Mouse (Mus musculus) intestine, embryonic 16.5 days (tissue): ENCODE measurements around the gene Zfp235. TPM values are rescaled to one million over a fixed set of nuclear protein-coding genes. Genes with fewer than 3 reads are reported as not detected.

Experiments used
- ATAC-seq: fragments of 200-750 bp; cut with Nextera tagmentation; 2 replicates; pipeline ENCODE4 v1.8.0; 2017; ENCODE audit warnings: moderate TSS enrichment, moderate library complexity
- H3K27ac ChIP-seq: fragments of 300-500 bp; sonication (generic); 2 replicates; pipeline ENCODE4 v1.5.1; 2014; ENCODE audit warnings: mild to moderate bottlenecking, low read length
- H3K27me3 ChIP-seq: fragments of 300-500 bp; sonication (generic); replicated peaks from 2 replicates; pipeline ENCODE4 v1.6.1; 2014; ENCODE audit warnings: low read length, control low read depth, mixed read lengths; ENCODE audit not compliant: control insufficient read depth, insufficient read depth
- H3K36me3 ChIP-seq: fragments of 300-500 bp; sonication (generic); 2 replicates; pipeline ENCODE4 v1.6.1; 2014; ENCODE audit warnings: low read length, control low read depth; ENCODE audit not compliant: control insufficient read depth, insufficient read depth
- H3K4me1 ChIP-seq: fragments of 300-500 bp; sonication (generic); 2 replicates; pipeline ENCODE4 v1.6.1; 2014; ENCODE audit warnings: low read length, control low read depth, mixed read lengths; ENCODE audit not compliant: control insufficient read depth, insufficient read depth
- H3K4me2 ChIP-seq: fragments of 300-500 bp; sonication (generic); 2 replicates; pipeline ENCODE4 v1.6.1; 2014; ENCODE audit warnings: low read depth, low read length, control low read depth
- H3K4me3 ChIP-seq: fragments of 300-500 bp; sonication (generic); 2 replicates; pipeline ENCODE4 v1.5.1; 2014; ENCODE audit warnings: mild to moderate bottlenecking, low read length
- H3K9ac ChIP-seq: fragments of 300-500 bp; sonication (generic); 2 replicates; pipeline ENCODE4 v1.6.1; 2014; ENCODE audit warnings: low read depth, low read length
- H3K9me3 ChIP-seq: fragments of 300-500 bp; sonication (generic); 2 replicates; pipeline ENCODE4 v1.6.1; 2016; ENCODE audit warnings: low read length, control low read depth; ENCODE audit not compliant: control insufficient read depth
- WGBS: fragments of 180-500 bp; shearing (Covaris S2); extraction: QIAGEN DNeasy Blood & Tissue Kit; methylation state at CpG from one replicate; pipeline ENCODE4 v1.1.7; 2014; 5-methylcytosine and 5-hydroxymethylcytosine counted together
- polyA plus RNA-seq: library from polyadenylated mRNA; unstranded; fragments of >200 nt; fragmentation: Nextera tagmentation; extraction: Ambion mirVana; gene quantifications from 2 replicates; pipeline ENCODE4 v1.2.1, GENCODE M21; 2015

Zfp235 gene
- polyA plus RNA-seq, 1 experiment from 2014 or later, result 12.0 TPM

DNA sequence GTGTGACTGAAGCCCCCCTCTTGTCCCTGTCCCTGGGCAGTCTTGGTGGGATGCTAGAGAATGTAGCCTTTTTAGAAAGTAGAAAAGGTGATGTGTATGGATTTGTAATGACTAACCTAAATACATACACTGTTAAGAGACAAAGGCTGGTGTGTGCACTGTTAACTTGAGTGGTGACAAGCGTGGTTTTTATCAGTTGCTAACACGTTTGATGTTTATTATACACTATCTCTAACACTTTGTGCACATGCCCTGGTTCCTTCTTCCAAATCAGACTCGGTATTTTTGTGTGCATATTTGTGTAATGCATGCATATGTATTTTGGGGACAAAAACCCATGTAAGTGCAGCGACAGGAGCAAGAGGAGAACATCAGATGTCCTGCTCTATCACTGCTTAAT is 17.3 kb upstream of the Zfp235 start:
- WGBS, result 73% methylated on average over 4 of the region's 4 CpGs
- no peaks in the 10 kb centered on the region for H3K36me3 ChIP-seq
- no peak overlapping the region for H3K9ac ChIP-seq
- no peaks in the 10 kb centered on the region for H3K27me3 ChIP-seq
- peaks cover 5% of the 10 kb centered on the region for H3K4me1 ChIP-seq
- no peak for ATAC-seq
- H3K4me2 ChIP-seq, result no peak overlapping the region
- no peaks in the 10 kb centered on the region for H3K9me3 ChIP-seq
- H3K4me3 ChIP-seq, result no peak overlapping the region
- no peak overlapping the region for H3K27ac ChIP-seq

DNA sequence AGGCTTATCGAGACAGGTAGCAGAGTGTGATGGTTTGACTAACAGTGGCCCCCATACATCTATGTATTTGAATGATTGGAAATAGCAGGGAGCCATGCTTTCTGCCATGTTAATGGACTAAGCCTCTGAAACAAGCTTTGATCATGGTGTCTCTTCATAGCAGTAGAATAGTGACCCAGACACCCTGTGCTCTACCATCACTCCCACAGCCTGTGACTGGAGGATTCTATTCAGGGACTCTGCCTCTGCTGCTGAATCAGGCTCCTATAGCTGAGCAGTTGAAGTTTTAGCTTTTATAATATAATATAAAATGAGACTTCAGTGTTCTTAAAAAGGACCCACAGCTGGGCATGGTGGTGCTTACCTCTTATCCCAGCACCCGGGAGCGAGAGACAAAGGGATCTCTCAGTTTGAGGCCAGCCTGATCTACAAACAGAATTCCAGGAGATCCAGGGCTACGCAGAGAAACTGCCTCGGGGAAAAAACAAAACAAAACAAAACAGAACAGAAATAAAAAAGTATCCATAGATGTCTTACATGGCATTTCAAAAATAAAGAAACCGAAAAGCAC is 459 bp upstream of the Zfp235 start:
- Histone ChIP-seq H3K4me2 (peak overlapping the region; percentile 63), H3K9me3 (no peaks in the 10 kb centered on the region), H3K27ac (no peak overlapping the region), H3K4me3 (peak overlapping the region; percentile 75), H3K4me1 (no peaks in the 10 kb centered on the region; the same call in 1 of the 2 replicates), H3K9ac (peak overlapping the region; percentile 80), H3K27me3 (no peaks in the 10 kb centered on the region), H3K36me3 (0 out of 2 replicates have a peak, but pooled peaks cover 2% of the 10 kb centered on the region)
- WGBS, result 17% methylated on average over 6 of the region's 6 CpGs
- peak; percentile 56 for ATAC-seq

DNA sequence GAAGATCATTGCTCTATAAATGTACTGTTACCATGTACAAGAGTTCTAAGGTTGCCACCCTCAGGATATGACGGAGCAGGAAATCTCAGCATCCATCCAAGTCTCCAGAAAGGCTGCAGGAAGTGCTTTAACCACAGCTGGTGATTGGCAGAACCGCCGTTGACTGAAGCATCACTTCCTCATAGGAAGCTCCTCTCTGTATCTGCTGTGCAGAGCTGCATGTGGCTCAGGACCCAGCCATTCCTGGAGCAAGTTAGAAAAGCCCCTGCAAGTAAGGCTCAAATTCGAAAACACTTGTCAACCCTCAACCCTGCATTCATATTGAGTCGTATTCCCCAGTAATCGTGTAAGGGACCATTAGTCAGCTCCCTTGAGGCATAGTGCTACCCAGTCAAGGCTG is 8.6 kb downstream of the Zfp235 start:
- 91% methylated on average over 6 of the region's 6 CpGs for WGBS
- Histone ChIP-seq H3K4me3 (no peak overlapping the region), H3K9ac (no peak overlapping the region), H3K27ac (no peak overlapping the region), H3K4me1 (no peaks in the 10 kb centered on the region), H3K4me2 (no peak overlapping the region), H3K27me3 (no peaks in the 10 kb centered on the region), H3K9me3 (no peaks in the 10 kb centered on the region), H3K36me3 (peaks cover 13% of the 10 kb centered on the region; the same call in 1 of the 2 replicates)
- no peak for ATAC-seq

DNA sequence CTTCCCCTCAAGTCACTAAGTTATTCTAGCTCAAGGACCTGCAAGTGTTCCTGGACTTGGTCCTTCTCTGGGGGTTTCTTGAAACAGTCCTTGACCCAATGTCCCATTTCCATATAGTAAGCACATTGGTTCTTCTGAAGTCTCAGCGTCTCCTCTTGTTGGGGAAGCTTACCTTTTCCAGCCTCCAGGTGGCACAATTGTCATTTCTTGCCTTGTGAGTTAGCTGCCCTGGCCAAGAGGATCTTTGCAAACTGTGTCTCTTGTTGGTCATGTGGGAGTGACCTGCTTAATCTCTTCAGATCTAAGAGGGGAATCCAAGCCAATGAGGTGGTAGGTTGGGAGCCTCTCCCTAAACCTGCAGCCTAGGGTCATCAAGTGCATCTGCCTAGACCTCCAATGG is 19.3 kb downstream of the Zfp235 start:
- Histone ChIP-seq H3K4me2 (no peak overlapping the region), H3K9me3 (no peaks in the 10 kb centered on the region), H3K27ac (no peak overlapping the region), H3K9ac (no peak overlapping the region), H3K27me3 (no peaks in the 10 kb centered on the region), H3K36me3 (no peaks in the 10 kb centered on the region), H3K4me1 (no peaks in the 10 kb centered on the region), H3K4me3 (no peak overlapping the region)
- 4% methylated on average over 1 of the region's 1 CpGs for WGBS
- no peak for ATAC-seq

DNA sequence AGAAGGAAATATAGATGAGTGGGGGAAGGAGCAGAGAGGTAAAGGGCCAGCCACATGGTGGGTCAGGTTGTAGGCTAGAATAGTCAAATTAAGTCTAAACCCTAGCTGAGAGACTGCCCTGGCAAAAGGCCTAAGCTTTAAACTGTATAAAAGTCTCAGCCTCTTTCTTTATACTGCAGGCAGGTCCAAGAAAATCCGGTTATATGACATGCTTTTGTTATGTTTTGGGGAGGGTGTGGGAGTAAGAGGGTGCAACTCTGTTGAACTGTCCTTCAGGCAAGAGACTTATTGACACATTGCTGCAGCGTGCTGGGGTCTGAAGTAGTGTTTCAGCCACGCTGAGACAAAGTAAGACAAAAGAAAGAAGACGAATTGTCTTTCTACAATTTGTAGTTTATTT is 38.2 kb downstream of the Zfp235 start:
- Histone ChIP-seq H3K36me3 (no peaks in the 10 kb centered on the region), H3K9ac (no peak overlapping the region), H3K4me3 (no peak overlapping the region), H3K9me3 (no peaks in the 10 kb centered on the region), H3K4me1 (no peaks in the 10 kb centered on the region), H3K4me2 (no peak overlapping the region), H3K27ac (no peak overlapping the region), H3K27me3 (no peaks in the 10 kb centered on the region)
- WGBS, result 67% methylated on average over 4 of the region's 4 CpGs
- no peak for ATAC-seq

DNA sequence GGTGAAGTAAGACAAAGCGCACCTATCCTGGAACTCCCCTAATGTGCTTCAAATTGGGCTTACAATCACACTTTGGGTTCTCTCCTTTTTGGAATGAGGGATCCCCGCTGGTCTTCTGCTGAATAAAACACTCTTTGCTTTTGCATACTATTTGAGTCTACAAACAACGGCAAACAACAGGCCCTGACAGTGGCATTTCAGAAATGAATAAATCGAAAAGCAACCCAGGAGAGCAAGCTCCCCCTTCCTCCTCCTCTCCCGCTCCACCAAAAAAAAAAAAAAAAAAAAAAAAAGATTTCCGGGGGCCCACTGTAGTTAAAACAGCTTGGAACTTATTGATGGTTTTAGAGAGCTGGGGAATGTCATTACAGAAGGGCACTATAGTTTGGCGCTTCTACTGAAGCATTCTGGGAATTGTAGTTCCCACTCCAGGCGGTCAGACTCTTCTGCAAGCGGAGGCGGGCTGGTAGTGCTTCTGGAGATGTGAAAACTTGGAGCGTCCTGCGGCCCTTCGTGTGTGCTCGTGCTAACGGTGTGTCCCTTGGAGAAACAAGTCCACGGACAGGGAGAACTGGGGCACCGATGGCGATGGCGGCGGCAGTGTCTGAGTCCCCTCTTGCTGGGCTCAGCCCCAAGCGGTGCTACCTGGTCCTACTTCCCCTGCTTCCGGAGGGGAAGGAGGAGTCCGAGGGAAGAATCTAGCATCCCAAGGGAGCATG is 40.8 kb downstream of the Zfp235 start, which contains the start of gene Zfp114:
Gene Zfp114, plus strand, starts transcription at position 443 of the 719 bp plus-strand sequence.
- Histone ChIP-seq H3K9me3 (no peaks in the 10 kb centered on the region), H3K9ac (peak within 1 kb of the TSS; percentile 78), H3K36me3 (no peaks in the 10 kb centered on the region), H3K4me3 (peak within 1 kb of the TSS; percentile 63), H3K4me1 (no peaks in the 10 kb centered on the region), H3K27me3 (no peaks in the 10 kb centered on the region), H3K4me2 (peak within 1 kb of the TSS; percentile 49), H3K27ac (peak within 1 kb of the TSS; percentile 65; the same call in 1 of the 2 replicates)
- ATAC-seq, result peak; percentile 94
- WGBS, result 13% methylated on average over 23 of the region's 23 CpGs

DNA sequence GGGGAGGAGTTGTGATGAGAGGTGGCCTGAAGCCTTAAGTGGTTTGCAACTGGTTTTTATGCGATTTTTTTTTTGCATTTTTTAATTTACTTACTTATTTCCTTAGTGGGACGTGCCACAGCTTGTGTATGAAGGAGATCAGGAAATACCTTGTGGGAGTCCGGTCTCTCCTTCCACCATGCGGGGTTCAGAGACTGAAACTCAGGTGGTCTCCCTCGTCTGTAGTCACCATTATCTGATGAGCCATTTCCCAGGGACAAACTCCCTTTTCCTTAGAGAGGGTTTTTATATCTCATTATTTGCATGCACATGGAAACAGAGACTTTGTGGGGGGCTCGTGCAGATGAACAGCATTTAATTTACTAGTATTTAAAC is 41.4 kb downstream of the Zfp235 start:
- Histone ChIP-seq H3K4me3 (peak overlapping the region; percentile 63), H3K27me3 (no peaks in the 10 kb centered on the region), H3K4me2 (peak overlapping the region; percentile 49), H3K36me3 (no peaks in the 10 kb centered on the region), H3K27ac (no peak overlapping the region), H3K4me1 (no peaks in the 10 kb centered on the region), H3K9ac (peak overlapping the region; percentile 78), H3K9me3 (no peaks in the 10 kb centered on the region)
- peak; percentile 32; the same call in 1 of the 2 replicates for ATAC-seq
- 57% methylated on average over 6 of the region's 6 CpGs for WGBS

DNA sequence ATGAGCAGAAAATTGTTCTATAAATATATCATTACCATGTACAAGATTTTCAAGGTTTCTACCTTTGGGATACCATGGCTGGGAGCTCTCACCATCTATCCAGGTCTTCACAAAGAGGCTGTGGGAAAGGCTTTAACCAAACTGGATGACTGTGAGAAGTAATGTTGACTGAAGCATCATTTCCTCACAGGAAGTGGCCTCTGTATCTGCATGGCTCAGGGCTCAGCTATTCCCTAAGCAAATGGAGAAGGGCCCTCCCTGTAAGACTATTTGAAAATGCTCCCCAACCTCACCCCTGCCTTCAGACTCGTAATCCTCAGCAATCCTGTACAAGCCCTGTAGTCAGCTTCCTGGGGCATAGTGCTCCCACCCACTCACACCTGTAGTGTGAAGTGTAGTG is 53.6 kb downstream of the Zfp235 start:
- Histone ChIP-seq H3K27me3 (no peaks in the 10 kb centered on the region), H3K4me1 (no peaks in the 10 kb centered on the region), H3K4me2 (no peak overlapping the region), H3K36me3 (no peaks in the 10 kb centered on the region), H3K9ac (no peak overlapping the region), H3K27ac (no peak overlapping the region), H3K9me3 (no peaks in the 10 kb centered on the region), H3K4me3 (no peak overlapping the region)
- 75% methylated on average over 1 of the region's 1 CpGs for WGBS
- ATAC-seq, result no peak

DNA sequence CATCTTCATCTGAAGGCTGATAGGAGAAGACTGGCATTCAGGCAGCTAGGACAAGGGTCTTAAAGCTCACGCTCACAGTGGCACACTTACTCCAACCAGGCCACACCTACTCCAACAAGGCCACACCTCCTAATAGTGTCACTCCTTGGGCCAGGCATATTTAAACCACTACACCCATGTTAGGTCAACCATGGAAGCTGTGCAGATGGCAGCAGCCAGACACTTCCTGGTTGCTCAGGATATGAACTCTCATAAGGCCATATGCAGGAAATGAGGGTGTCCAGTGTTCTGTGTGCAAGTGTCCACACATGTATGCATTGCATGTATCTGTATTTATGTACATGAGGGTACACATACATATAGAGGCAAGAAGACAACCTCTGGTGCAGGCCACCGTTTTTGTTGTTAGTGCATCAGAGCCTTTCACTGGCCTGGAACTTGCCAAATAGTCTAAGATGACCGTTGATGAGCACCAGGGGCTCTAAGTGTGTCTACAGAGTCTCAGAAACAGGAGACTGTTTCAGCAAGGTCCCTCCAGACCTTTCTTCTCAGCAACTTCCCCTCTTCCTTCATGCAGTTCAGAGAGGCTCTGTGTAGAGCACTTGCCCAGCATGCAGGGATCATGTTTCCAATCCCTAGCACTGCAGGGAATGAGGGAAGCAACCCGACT is 55.1 kb downstream of the Zfp235 start:
- Histone ChIP-seq H3K36me3 (peaks cover 2% of the 10 kb centered on the region; the same call in 1 of the 2 replicates), H3K9ac (no peak overlapping the region), H3K4me3 (no peak overlapping the region), H3K27me3 (no peaks in the 10 kb centered on the region), H3K27ac (no peak overlapping the region), H3K4me1 (no peaks in the 10 kb centered on the region), H3K9me3 (no peaks in the 10 kb centered on the region), H3K4me2 (no peak overlapping the region)
- no peak for ATAC-seq
- WGBS, result 73% methylated on average over 4 of the region's 4 CpGs
